Mouse (Mus musculus) heart, adult 18-20 months (tissue): ENCODE measurements around the gene Olfr573-ps1. TPM values are rescaled to one million over a fixed set of nuclear protein-coding genes. Genes with fewer than 3 reads are reported as not detected.

Source experiments
- DNase-seq, 2 experiments: peaks; one replicate each; pipeline ENCODE4 v3.0.0; 2021 to 2022; ENCODE audit warnings: mixed read lengths in 1 of 2
- long read RNA-seq, 2 experiments: library from polyadenylated mRNA; stranded (forward); transcript quantifications; one replicate each; pipeline ENCODE4 v2.0.0; 2021
- total RNA-seq, 2 experiments: library from RNA; stranded (reverse); gene quantifications; 2 replicates each; pipeline ENCODE4 v1.2.3; 2021

The Olfr573-ps1 gene
- total RNA-seq: not detected
- long read RNA-seq, experiment 1: 0 reads
- long read RNA-seq, experiment 2: 0 reads

DNA sequence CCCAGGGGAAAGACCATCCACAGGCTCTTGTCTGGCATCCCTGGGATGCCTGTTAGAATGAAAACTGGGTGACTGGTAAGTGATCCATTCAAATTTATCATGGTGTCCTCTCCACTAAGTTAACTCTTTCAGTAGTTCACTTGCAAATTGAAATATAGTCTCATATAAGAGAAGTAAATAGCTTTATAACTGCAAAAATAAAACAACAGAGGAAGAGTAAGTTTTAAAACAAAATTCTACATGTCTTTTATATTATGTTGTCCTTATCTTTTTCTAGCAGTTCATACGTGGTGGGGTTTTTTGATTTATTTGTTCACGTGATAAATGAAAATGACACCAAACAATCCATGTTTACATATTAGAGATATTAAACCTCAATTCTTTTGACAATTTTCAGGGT lies at the start of gene Olfr573-ps1:
Gene Olfr573-ps1, minus strand, starts transcription at position 101 of the 400 bp plus-strand sequence.
- no peak for DNase-seq

DNA sequence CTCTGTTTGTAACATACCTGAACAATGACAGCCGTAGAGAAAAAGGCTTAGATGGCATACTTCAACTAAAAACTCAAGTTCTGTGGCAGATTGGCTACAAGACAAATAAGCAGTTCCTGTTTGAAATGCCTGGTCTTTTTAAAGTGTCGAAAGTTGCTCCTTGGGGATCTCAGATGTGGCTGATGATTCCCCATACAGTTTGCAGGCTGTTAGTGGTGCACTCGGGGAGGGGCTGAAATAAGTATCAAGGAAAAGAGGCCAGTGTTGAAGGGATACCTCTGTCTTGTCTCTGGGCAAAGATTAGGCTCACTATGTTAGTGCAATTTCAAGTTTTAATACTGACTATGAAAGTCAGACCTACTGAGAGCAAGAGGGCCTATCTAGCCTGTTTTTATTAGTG lies 46.8 kb upstream of the Olfr573-ps1 start, which contains the start of gene Olfr578:
Gene Olfr578, minus strand, starts transcription at position 101 of the 400 bp plus-strand sequence.
- no peak for DNase-seq

DNA sequence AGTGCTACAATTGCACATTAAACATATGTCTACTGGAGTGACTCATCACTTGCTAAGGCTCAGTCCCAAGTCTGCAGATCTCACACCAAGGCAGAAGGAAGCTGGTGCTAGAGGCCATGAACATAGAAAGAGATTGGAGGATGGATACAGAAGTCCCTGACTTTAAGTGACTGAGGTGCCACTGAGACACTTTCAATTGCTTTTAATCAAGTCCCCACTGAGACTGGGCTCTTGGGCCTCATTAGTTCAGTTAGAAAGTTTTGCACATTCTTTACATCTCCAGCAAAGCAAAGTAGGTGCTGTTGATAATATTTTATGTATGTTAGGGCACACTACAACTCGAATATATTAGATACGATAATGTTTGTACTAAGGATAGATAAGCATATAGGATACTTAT lies 33.5 kb upstream of the Olfr573-ps1 start, which contains the start of gene Olfr577:
Gene Olfr577, minus strand, starts transcription at position 101 of the 400 bp plus-strand sequence.
- DNase-seq: no peak

DNA sequence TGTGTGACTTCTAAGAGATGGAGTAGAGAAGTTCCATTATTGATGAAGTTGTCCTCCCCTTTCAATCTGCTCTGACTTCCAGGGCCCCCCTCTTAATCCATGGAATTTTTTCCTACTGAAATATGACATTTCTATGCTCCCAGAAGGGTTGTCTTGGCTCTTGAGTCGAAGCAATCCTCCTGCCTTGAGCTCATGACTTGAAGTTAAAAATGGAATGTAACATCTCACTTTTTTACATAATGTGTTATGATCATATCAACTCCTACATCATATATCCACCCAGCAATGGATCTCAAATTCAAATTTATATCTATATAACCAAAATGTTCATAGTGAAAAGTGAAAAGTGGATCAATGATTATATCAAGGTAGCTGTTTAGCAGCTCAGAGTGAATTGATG lies 32.0 kb upstream of the Olfr573-ps1 start:
- no peak for DNase-seq

DNA sequence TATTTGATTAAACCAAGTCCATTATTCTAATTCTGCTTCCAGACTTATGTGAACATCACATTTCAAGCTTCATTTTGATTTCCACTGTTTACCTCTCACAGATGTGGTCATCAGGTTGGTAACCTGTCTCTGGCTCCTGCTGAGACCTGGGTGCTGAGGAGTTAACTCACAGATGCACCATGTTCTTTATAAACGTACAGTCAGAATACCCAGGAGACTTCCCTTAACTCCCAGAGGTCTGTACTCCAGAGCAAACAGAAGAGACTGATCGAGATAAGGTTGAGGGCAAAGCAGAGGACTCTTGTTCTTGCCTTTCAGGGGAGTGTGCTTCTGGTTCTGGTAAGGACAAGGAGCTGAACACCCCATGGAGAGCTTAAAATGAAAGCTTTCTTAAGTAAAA lies 20.0 kb upstream of the Olfr573-ps1 start, which contains the start of gene Olfr576:
Gene Olfr576, plus strand, starts transcription at position 301 of the 400 bp plus-strand sequence.
- no peak for DNase-seq

DNA sequence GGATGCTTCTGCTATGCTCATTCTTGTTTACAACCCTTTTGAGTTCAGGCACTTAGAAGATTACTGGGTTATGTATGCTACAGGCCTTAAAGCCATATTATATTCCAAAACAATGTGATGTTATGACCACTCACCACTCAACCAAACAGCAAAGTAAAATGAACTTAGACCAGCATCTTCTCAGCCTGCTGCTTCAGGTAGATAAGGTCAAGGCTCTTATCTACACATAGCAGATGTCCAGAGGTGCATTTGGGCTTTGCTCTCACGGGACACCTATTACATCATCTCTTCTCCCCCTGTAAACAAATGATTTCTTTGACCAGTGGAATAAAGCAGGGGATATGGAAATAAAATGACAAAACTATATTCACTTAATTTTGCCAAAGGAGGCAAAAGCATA lies 16.2 kb upstream of the Olfr573-ps1 start, which contains the start of gene Olfr575:
Gene Olfr575, minus strand, starts transcription at position 183 of the 400 bp plus-strand sequence.
- no peak for DNase-seq

DNA sequence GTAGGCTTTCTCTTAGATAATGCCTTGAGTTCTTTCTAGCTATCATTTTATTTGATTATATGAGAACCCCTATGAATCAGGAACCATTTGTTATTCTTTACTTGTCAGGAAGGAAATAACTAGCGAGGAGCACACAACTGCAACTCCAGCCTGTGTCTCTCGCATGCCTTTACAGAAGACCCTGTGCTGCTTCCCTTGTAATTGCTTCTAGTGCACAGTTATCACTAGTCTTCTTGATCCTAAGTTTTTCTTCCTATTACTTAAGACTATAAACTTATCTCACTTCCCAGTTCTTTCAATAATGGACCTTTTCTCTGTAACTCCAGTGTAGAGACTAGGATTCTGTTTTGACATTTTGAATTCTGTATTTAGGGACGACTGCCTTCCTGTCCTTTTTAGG lies 15.8 kb upstream of the Olfr573-ps1 start:
- no peak for DNase-seq

DNA sequence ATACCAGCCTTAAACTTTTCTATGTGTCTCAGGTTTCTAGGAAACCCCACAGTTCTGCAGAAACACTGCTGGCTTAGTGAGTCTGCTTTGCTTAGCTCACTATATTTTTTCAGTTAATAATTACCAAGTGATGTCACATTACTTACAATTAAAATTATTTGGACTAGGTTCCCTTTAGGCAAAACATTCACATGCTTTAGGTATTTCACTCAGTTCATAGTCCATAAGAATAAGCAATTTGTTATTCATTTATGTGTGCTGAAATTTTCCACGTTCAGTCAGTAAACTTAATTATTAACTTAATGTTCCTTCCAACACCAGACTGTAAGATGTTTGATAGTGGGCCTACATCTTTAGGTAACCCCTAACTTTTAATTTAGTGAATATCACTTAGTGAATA lies 8.4 kb upstream of the Olfr573-ps1 start:
- DNase-seq: no peak

DNA sequence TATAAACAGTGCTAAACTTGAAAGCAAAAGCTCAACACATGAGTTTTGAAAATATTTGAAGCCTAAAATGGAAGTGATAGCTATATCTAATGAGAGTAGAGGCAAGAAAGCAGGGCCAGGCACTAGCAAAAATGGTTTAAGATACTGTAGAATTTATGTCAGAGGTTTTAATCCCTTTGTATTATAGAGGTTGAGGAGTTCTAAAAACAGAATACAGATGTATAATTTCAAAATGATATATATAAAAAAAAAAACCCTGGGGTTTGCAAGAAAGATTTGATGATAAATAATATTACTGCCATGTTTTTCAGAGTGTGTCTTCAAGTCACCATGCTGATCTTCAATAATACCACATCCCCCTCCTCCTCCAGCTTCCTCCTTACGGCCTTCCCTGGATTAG lies 5.8 kb upstream of the Olfr573-ps1 start, which contains the start of gene Olfr574:
Gene Olfr574, plus strand, starts transcription at position 301 of the 400 bp plus-strand sequence.
- DNase-seq: no peak

DNA sequence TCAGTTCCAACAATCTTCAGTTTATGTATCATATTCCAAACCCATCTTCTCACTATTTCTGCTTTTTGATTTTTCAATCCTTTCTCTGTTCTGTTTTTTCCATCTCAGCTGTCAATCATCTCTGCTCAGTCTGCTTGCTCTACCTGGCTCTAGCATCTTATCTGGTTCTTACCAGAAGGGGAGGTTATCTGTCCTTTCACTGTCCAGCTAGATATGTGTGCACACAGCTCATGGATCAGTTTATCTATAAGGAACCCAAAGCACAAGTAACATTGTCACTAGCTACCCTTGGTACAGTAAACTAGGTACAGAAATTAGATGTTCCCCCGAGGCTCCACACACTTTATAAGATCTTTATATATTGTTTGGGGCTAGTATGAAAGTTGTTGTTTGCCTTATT lies 1.0 kb upstream of the Olfr573-ps1 start:
- no peak for DNase-seq

DNA sequence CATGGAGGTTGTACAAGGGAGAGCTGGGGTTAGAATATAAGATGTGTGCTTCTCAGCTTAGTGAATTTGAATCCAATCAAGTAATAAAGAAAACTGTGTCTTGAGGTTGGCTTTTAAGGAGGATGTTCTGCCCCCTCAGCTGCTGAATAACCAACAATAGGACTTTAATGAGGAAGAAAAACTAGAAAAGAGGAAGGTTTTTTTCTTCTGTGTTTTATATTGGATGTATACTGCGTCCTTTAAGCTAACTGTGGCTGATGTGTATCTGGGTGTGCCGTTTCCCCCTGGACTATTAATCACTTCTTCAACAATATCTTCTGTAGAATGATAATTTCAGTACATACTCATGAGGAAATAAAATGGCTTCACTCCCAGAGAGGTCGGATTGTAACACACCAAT lies 15.3 kb downstream of the Olfr573-ps1 start:
- DNase-seq: no peak

DNA sequence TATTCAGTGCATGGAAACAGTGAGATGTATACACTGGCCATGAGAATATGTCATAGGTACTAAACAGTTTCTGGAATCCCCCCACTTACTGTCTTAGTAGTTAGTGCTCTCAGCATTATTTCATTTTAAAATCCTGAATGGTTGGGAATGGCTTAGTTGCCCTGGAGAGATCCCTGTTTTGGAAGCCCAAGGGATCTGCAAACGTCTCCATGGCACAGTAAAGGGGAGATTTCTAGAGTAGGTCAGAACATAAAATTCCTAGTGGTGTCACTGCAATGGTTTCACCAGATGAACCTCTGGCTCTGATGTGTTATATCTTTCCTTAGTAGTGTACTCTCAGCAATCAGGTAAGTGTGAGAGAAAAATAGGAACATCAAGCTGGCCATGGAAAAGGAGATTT lies 18.3 kb downstream of the Olfr573-ps1 start, which contains the start of gene Olfr572:
Gene Olfr572, plus strand, starts transcription at position 301 of the 400 bp plus-strand sequence.
- DNase-seq: no peak

DNA sequence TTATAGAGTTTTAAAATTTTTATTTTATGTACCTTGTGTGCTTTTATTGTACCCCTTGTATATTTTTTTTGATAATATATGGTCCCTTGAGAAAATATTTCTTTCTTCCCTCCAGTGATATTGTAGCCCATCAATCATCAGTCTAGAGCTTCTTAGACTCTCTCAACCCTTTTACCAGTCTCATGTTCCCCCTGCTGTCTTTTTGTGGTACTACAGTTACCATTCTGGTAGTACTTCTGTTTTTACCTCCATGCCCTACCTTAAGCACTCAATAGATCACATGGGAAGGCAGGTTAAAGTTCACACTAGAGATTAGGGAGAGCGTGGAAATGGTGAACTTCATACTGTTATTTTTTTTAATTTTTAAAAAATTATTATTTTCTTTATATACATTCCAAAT lies 22.7 kb downstream of the Olfr573-ps1 start:
- peak; percentile 2 to 39 for DNase-seq

DNA sequence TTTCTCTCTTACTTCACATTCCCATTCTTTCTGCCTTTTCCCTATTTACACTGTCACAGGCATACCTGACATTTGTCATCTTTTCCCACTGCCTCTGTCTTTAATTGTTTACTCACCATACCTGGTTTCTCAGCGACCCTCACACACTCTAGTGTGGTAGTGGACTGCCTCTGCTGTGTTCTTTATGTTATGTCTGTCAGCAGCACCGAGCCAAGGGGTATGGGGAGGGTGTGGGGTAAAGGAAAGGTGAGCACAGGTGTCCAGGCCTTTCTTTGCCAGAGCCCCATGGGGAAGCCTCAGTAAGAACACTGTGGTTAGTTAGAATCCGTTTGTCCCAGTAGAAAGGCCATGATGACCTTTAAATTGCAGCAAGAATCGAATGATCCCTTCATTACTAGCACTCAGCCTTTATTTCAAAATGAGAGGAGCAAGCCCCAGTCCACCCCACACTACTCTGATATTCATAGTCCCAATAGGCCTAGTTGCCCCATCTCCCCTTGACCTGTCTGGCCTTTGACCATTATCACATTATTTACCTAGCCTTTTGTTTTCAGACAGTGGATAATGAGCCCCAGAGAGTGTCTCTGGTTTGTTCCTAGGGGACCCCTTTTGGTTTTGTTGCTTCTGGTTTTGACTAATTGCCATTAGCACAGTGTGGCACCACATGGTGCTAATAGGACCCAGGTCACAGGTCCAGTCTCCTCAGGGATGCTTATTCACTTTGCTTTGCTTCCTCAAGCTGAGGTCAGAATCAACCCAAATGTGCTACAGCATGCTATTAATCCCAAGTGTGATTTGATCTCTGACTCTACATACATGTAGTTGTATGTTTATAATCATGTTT lies 25.1 kb downstream of the Olfr573-ps1 start, which contains the start of gene Olfr571:
Gene Olfr571, minus strand, starts transcription at position 505 of the 844 bp plus-strand sequence.
- no peak for DNase-seq

DNA sequence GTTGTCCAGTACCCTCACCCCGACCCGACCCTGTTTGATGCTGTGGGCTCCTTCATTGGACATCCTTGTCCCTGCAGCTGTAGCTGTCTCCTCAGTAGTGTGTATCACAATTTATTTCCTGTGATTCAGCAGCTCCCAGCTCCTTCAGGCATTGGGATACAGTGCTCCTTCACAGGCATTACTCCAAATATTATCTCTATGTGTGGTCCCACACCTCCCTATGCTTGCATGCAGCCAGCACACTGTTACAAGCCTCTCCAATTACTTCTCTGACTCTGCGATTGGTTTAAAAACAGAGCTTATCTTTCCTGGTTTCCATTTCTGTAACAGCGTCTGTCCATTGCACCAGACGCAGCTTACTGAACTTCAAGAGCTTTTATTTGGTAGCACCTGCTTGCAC lies 26.0 kb downstream of the Olfr573-ps1 start:
- DNase-seq: no peak

DNA sequence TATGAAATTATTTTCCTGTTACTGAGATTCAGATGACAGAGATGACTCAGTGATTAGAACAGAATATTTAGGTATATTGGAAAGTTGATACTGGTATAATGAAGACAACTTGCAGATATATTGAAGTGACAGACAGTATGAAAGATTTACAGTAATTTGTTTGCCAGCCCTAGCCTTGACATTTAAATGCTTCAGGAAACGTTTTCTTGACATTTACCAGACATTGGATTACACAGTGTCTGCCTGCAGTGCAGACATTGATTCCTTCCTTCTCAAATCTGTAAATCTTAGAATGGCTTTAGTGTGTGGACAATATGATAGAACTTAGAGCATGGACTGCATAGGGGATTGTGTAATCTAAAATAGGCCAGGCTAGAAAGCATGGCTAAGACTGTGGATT lies 27.1 kb downstream of the Olfr573-ps1 start:
- DNase-seq: no peak

Other genes with a start within 250 kb of the Olfr573-ps1 start
- gene Olfr557, start 246.7 kb downstream of the Olfr573-ps1 start, total RNA-seq: not detected
- 1 to 10 TPM; 2.3 TPM for gene Olfr558, start 240.4 kb downstream of the Olfr573-ps1 start, total RNA-seq
- not detected for gene Olfr33, start 223.5 kb downstream of the Olfr573-ps1 start, total RNA-seq
- not detected for gene Olfr559, start 215.1 kb downstream of the Olfr573-ps1 start, total RNA-seq
- gene Olfr560, start 183.2 kb downstream of the Olfr573-ps1 start, total RNA-seq: not detected
- gene Olfr78, start 183.1 kb downstream of the Olfr573-ps1 start, total RNA-seq: under 1 TPM; 0.49 to 0.60 TPM
- not detected for gene Olfr561, start 171.4 kb downstream of the Olfr573-ps1 start, total RNA-seq
- gene Olfr564, start 139.1 kb downstream of the Olfr573-ps1 start, total RNA-seq: not detected
- gene Olfr566, start 83.8 kb downstream of the Olfr573-ps1 start, total RNA-seq: not detected
- gene Olfr568, start 65.5 kb downstream of the Olfr573-ps1 start, total RNA-seq: not detected
- not detected for gene Olfr569, start 51.7 kb downstream of the Olfr573-ps1 start, total RNA-seq
- not detected for gene Olfr570, start 48.0 kb downstream of the Olfr573-ps1 start, total RNA-seq
- gene Olfr571, start 25.0 kb downstream of the Olfr573-ps1 start, total RNA-seq: not detected
- gene Olfr572, start 18.2 kb downstream of the Olfr573-ps1 start, total RNA-seq: not detected
- gene Olfr574, start 5.9 kb upstream of the Olfr573-ps1 start, total RNA-seq: not detected
- not detected for gene Olfr575, start 16.2 kb upstream of the Olfr573-ps1 start, total RNA-seq
- not detected for gene Olfr576, start 20.1 kb upstream of the Olfr573-ps1 start, total RNA-seq
- not detected for gene Olfr577, start 33.4 kb upstream of the Olfr573-ps1 start, total RNA-seq
- gene Olfr578, start 46.7 kb upstream of the Olfr573-ps1 start, total RNA-seq: not detected
- not detected for gene Olfr582, start 95.4 kb upstream of the Olfr573-ps1 start, total RNA-seq
- not detected for gene Olfr583, start 108.7 kb upstream of the Olfr573-ps1 start, total RNA-seq
- not detected for gene Olfr584, start 139.3 kb upstream of the Olfr573-ps1 start, total RNA-seq
- not detected for gene Olfr585, start 155.1 kb upstream of the Olfr573-ps1 start, total RNA-seq
- not detected for gene Olfr586, start 183.1 kb upstream of the Olfr573-ps1 start, total RNA-seq
- gene Olfr588-ps1, start 198.3 kb upstream of the Olfr573-ps1 start, total RNA-seq: not detected
- not detected for gene Olfr589, start 213.8 kb upstream of the Olfr573-ps1 start, total RNA-seq
- gene Olfr591, start 235.8 kb upstream of the Olfr573-ps1 start, total RNA-seq: not detected
- not detected for gene Olfr592, start 242.2 kb upstream of the Olfr573-ps1 start, total RNA-seq